ENCODE assay signal across 30 mouse cellular contexts in the genomic region with DNA sequence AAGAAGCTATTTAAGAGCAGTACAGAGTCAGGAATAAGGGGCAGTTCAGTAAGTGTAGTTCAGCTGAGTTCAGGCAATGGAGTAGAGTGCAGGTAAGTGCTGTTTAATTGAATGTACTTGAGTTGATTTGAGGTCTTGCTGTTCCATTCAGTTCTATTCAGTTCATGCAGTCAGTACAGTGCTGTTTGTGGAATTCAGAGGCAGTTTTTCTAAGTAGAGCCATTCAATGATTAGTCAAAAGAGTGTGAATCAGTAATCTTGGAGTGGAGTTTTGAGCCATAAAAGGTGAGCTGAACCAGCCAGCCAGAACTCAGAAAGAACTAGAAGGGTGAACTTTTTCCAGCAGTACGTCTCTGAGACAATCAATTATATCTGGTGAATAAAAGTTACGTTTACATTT.
DNase-seq lines count a peak whose midpoint lies in the region; ATAC-seq lines count a peak whose summit lies in the region.
"Had no signal": no experiment of that assay in that cellular context is flagged by ENCODE, and none has a peak within 500 bp of the region (broad histone marks: within the 10 kb centered on the region; RNA-seq: fewer than 3 reads in every experiment).

No protein-coding gene starts in this region.

- 57% methylated on average over 2 of the region's 2 CpGs for WGBS in kidney, embryonic 16.5 days
- WGBS in forebrain, embryonic 15.5 days = 81% methylated on average over 2 of the region's 2 CpGs

- H3K4me2 ChIP-seq in kidney, embryonic 16.5 days (replicated peaks; ENCODE audit: low read depth, low read length) = no peak overlapping the region
- H3K4me2 ChIP-seq in forebrain, embryonic 15.5 days (replicated peaks) = no peak overlapping the region
- H3K4me2 ChIP-seq: embryonic facial prominence, embryonic 13.5 days; heart, embryonic 13.5 days; hindbrain, embryonic 14.5 days had no signal

- no peaks in the 10 kb centered on the region for H3K27me3 ChIP-seq in kidney, embryonic 16.5 days (ENCODE audit: insufficient read depth, low read length)
- no peaks in the 10 kb centered on the region for H3K27me3 ChIP-seq in forebrain, embryonic 15.5 days
- H3K27me3 ChIP-seq: embryonic facial prominence, embryonic 13.5 days; heart, embryonic 13.5 days; Patski had no signal

- H3K4me1 ChIP-seq in kidney, embryonic 16.5 days (ENCODE audit: insufficient read depth, low read length) = no peaks in the 10 kb centered on the region
- no peaks in the 10 kb centered on the region for H3K4me1 ChIP-seq in forebrain, embryonic 15.5 days
- H3K4me1 ChIP-seq: embryonic facial prominence, embryonic 10.5 days; embryonic facial prominence, embryonic 13.5 days; forebrain, embryonic 10.5 days; heart, embryonic 13.5 days had no signal

- no peak overlapping the region for H3K9ac ChIP-seq in kidney, embryonic 16.5 days (replicated peaks; ENCODE audit: low read length)
- no peak overlapping the region for H3K9ac ChIP-seq in forebrain, embryonic 15.5 days (replicated peaks)
- H3K9ac ChIP-seq: embryonic facial prominence, embryonic 13.5 days; heart, embryonic 13.5 days; hindbrain, embryonic 14.5 days had no signal

- no peaks in the 10 kb centered on the region for H3K9me3 ChIP-seq in kidney, embryonic 16.5 days (ENCODE audit: low read length)
- no peaks in the 10 kb centered on the region for H3K9me3 ChIP-seq in forebrain, embryonic 15.5 days
- H3K9me3 ChIP-seq: embryonic facial prominence, embryonic 10.5 days; embryonic facial prominence, embryonic 13.5 days; forebrain, embryonic 10.5 days; G1E; heart, embryonic 13.5 days had no signal

- peak; percentile 81; the same call in 1 of the 2 replicates for ATAC-seq in kidney, embryonic 16.5 days (ENCODE audit: low FRiP score, low TSS enrichment)
- ATAC-seq in forebrain, embryonic 15.5 days (replicated peaks) = no peak
- ATAC-seq: activated CD4-positive, CD25-positive, alpha-beta regulatory T cell, adult 4 months; forebrain, embryonic 14.5 days; hindbrain, postnatal 0 days; Patski had no signal

- no peak overlapping the region for H3K4me3 ChIP-seq in kidney, embryonic 16.5 days (ENCODE audit: low read length)
- H3K4me3 ChIP-seq in forebrain, embryonic 15.5 days = no peak overlapping the region
- H3K4me3 ChIP-seq: embryonic facial prominence, embryonic 10.5 days; embryonic facial prominence, embryonic 13.5 days; erythroblast, embryonic 14.5 days; forebrain, embryonic 10.5 days; heart, embryonic 13.5 days had no signal

- no peak overlapping the region for H3K27ac ChIP-seq in kidney, embryonic 16.5 days (ENCODE audit: low read length)
- no peak overlapping the region for H3K27ac ChIP-seq in forebrain, embryonic 15.5 days (replicated peaks)
- H3K27ac ChIP-seq: embryonic facial prominence, embryonic 10.5 days; embryonic facial prominence, embryonic 13.5 days; forebrain, embryonic 10.5 days; heart, embryonic 13.5 days; hindbrain, embryonic 14.5 days; hindbrain, postnatal 0 days had no signal

- no peaks in the 10 kb centered on the region for H3K36me3 ChIP-seq in kidney, embryonic 16.5 days (ENCODE audit: insufficient read depth, low read length)
- H3K36me3 ChIP-seq in forebrain, embryonic 15.5 days = no peaks in the 10 kb centered on the region
- H3K36me3 ChIP-seq: embryonic facial prominence, embryonic 10.5 days; embryonic facial prominence, embryonic 13.5 days; forebrain, embryonic 10.5 days; G1E; heart, embryonic 13.5 days had no signal

- DNase-seq in kidney, adult 11 months = peak; percentile 14
- DNase-seq in kidney, adult 18-20 months = no peak
- peak; percentile 74 for DNase-seq in kidney, adult 9 months
- no peak for DNase-seq in kidney, postnatal 4 days
- peak; percentile 17 to 45 for DNase-seq in kidney, postnatal 36 days
- no peak for DNase-seq in right cerebral cortex, postnatal 10 days (ENCODE audit: low spot score in 2 of 2)
- DNase-seq: adrenal gland, adult 8-10 months; adrenal gland, postnatal 25 days; cerebellum, adult 11-12 months; cerebellum, adult 8-10 months; cerebellum, postnatal 10 days; cerebellum, postnatal 36 days; embryo, embryonic 11 days; gastrocnemius, postnatal 25 days; heart, adult 18-20 months; heart, postnatal 14 days; heart, postnatal 4 days had no signal

Comparison
In these comparisons a context has a peak if more than half of its experiments do, and no peak if none do; other contexts are left out.
1. DNase-seq: peak in kidney, adult 11 months (single experiment), kidney, adult 9 months (single experiment) and kidney, postnatal 36 days (2 of 2); none in kidney, adult 18-20 months (single experiment), kidney, postnatal 4 days (0 of 2) and right cerebral cortex, postnatal 10 days (0 of 2).